Mouse (Mus musculus) megakaryocyte, adult 5-6 weeks (primary cell): ENCODE measurements at regions not wholly inside any gene's neighbourhood (a gene's known extent, or its start where the extent isn't known, plus 50 kb on each side); places are given as distances from the start of the nearest gene placed in this dataset.

Experiments
- ATAC-seq: 2 replicates; pipeline ENCODE4 v1.8.0; 2016; ENCODE audit warnings: mild to moderate bottlenecking, inconsistent platforms; ENCODE audit not compliant: poor library complexity, severe bottlenecking

DNA sequence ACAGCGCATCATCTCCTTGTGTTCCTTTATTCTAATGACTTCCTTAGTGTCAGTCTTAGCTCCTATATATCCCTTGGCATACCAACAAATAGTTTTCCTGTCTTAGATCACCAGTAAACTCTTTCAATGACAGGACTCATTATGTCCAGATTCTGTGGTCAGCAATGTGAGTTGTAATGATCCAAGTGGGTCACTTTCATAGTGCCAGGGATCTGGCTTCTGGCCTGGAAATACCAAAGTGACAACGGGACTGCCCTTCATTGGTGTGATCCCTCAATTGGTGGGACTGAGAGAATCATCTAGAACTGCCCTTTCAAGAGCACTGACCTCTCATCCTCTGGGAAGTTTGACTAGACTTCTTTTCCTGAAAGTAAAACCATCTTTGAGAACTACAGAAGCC, 494.7 kb upstream of the A1bg start:
- no peak for ATAC-seq

DNA sequence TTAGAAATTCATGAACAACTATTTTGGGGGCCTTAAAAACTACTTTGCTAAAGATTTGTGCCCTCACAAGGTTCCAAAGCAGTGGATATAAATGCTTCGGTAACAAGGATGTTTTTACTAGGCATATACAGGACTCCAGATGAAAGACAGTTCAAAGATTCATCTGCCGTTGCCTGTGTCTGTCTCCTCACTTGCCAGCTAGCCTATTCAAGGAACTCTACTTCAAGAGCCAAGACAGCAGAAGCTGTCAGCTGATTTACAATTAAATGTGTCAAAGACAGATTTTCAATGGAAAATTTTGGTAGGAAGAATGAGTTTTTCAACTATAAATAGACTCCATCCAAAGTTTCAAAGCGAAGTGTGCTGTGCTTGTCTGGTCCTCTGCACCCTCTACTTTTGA, 494.0 kb upstream of the A1bg start:
- no peak for ATAC-seq

DNA sequence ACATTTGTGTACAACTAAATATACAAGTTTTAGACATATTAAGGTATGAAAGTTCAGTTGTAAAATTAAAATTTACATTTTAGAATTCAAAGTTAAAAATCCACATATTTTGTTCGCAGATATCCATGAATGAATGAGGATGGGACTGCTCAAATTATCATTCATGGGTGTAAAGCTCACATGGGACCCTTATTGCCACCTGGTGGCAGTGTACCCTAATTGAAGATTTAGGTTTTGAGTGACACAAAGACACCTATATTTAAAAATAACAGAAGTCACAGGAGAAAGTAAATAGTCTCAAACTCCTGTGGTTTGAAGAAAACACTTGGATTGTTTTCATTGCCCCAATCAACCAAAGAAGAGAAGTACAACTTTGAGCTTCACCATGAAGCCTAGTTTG, 492.8 kb upstream of the A1bg start:
- no peak for ATAC-seq

DNA sequence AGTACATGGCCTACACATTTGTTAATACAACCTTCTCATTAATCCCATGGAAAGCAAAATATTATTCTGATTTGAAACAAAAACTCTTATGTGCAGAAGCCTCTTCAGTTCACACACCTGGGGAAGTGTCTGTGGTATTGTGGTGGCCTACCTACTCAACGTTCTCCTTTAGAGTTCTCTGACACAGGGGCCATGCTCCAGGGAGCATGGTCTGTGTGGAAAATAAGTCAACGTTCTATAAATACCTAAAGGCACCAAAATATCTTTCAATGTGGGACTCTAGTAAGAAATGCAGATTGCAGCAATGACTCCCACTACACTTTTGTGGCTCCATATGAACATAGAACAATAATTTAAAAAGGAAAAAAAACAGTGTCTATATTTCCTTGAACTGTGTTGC, 489.0 kb upstream of the A1bg start:
- no peak for ATAC-seq

DNA sequence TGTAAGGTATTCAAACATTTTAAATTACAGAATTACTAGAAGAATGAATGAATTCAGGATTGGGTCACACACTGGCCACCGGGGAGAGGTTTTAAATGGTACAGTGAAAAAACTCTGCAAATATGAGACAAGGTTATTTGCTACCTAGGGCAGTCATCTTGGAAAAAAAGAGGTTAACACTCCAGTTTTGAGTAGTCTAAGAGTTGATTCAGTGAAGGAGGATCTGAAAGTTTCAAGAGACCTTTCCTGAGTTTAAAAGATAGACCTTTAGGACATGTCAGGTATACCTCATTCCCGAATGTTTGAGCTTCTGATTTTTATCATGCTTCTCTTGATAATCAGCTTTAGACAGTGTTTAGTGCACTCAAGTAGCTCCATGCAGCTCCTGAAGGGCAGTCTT, 488.0 kb upstream of the A1bg start:
- no peak for ATAC-seq

DNA sequence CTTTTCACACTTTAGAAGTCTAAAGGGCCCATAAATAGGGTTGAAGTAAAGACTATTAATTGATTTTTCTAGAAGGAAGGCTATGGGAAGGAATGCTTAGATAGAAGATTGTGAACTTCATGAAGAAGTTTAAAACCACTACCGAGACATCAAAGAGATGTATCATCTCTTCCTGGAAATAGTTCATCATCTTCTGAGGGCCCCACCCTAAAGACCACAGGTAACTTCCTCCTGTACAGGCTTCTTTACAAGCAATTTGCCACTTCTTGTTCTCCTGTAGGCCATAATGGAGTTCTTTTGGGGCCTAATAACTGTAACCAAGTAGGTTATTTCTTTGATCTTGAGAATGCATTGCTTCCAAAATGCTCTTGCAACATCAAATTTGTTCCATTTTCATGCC, 485.8 kb upstream of the A1bg start:
- no peak for ATAC-seq

DNA sequence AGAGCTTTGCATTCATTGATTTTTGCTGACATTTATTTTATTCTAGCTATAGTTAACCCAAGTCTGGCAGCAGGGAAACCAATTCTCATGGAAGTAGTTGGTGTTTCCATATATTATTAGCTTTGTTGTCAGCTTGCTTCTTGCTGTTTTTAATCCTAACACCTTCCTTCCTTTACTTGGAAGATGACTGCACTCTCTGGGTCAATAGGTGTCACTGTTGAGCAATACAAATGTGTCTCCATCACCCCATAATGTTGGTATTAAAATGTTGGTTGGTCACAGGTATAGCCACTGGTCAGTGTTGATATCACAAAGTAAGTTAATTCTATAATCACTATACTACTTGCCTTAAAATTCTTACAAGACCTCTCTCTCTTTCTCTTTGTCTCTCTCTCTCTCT, 477.9 kb upstream of the A1bg start:
- no peak for ATAC-seq

DNA sequence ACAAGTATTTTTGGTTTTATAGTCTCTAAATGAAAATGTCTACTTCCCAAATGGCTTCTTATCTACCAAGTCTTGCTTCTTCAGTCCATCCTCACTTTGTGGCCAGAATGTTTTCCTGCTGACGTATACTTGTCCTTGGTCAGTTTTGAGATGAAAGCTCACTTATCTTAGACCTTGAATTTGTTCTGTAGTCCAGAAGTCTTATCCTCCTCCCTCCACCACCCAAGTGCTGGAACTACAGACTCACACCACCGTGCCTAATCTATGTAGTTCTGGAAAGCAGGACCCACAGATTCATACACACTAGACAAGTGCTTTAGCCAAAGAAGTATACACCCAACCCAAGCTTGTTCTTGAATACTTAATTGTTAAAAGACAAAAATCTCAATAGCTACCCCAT, 477.2 kb upstream of the A1bg start:
- ATAC-seq, result no peak

DNA sequence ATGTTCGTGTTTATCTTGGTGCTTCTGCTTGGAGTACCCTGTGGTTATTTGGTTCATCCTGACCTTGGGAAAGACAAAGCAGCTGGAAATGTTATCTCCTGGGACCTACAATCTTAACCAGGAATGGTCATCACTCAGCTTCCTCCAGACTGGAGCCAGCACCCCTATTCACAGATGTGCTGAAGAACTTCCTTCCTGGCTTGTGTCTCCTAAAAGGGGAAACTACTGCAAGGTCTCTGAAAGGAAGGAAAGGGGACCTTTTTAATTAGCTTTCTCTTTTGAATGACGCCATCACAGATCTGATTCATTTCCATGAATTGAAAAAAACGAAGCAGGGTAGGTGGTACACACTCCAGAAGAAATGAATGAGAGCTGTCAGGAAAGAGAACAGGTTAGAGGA, 476.0 kb upstream of the A1bg start:
- ATAC-seq, result no peak

DNA sequence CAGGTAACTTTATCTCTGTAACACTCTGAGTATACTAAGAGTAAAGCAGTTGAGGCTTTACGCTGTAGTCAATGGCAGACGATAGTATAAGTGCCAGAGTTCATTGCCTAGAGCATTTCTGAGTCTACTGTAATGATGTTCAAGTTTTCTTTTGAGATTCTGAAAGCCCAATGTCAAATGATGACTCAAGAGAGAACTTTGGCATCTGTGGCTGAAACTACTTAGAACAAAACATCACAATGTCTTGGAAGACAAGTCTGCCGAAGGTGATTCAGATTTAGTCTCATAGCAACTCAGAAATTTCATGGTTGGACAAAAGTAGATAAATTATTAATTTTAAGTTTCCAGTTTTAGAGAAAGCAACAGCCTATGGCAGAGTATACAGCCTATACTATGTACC, 474.2 kb upstream of the A1bg start:
- no peak for ATAC-seq

DNA sequence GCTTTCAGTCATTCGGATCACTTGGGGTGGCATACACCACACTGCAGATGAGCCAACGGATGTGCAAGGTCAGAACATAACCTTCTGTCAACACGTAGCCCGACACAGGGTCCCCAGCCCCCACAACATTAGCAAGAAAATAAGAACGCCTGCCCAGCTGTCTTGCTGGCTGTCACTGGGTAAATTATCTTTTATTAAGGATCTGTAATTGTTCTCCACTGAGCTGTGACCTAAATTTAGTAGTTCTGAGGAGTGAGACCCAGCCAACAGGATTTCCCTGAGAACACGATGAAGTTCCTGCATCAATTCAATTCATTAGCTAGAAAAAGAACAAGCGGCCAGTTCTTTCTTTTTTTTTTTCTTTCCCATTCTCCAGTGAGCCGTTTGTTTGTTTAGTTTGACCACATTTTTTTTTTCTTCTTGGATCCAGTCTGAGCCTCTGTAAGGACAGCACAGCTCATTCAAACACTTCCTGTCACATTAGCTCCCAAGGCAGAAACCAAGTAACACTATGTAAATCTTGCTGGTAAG, 472.5 kb upstream of the A1bg start:
- no peak for ATAC-seq

DNA sequence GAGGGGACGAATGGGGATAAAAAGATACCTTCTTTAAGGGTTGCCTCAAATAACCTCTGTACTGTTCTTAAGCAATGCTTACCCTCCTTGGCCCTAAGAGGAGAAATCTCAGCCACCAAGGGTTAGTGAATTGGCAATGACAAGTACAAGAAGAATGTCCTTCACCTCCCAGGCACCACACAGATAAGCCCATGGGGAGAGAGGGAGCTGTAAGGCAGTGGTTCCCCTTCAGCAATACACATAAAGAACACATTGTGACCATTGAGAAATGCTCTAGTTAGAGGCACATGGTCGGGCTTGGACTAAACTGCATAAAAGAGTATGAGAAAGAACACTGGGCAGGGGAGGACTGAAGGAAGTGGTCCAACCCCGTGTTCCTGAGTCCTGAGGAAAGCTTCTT, 457.9 kb upstream of the A1bg start:
- ATAC-seq, result no peak

DNA sequence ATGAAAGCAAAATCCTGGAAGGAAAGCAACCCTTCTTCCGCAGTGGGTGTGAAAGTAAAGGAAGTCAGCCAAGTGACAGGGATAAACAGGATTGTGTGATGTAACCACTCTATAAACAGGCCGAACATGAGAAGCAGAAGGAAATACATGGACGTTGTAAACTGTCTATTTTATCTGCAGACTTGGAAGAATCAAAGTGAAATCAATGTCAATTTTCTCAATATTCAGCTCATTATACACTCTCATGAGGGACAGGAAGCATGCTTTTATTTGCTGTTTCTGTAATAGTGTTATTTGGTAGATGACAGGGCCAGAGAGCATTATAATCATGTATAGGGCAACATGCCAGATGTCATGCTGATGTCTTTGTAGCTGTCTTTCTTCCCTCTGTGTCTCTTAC, 443.5 kb upstream of the A1bg start:
- no peak for ATAC-seq

DNA sequence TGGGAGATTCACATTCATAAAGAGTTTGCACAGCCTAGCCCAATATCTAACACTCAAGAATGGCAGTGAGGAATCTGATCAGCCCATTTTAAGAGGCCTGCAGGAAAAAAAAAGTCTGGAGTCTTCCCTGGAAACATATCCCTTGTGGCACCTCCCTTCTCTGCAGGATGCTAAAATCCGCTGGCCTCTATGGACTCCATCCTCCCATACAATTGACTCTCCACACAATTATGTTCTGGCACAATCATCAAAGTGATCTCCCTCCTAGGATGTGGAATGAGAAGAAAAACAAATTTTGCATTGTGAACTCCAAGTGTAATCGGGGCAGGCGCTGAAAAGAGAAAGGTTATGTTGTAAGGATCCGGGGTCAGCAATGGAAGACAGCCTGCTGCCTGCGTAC, 442.7 kb upstream of the A1bg start:
- no peak for ATAC-seq

DNA sequence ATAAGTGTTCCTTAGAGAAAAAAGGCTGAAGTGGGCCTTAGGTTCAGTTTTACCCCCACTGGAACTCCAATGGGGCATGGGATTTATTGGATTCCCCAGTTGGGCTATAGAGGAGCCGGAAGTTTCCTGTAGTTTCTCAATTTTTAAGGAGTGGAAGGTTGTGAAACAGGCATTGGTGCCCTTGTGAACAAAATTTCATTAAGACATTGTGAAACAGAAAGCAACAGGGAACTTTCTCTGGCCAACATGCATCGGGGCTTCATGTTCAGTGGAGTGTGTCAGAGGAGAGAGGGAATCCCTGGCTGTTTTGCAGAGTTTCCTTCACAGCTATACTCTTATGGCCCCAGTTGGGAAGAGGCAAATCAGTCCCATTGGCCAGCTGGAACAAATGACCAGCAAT, 441.6 kb upstream of the A1bg start:
- no peak for ATAC-seq

DNA sequence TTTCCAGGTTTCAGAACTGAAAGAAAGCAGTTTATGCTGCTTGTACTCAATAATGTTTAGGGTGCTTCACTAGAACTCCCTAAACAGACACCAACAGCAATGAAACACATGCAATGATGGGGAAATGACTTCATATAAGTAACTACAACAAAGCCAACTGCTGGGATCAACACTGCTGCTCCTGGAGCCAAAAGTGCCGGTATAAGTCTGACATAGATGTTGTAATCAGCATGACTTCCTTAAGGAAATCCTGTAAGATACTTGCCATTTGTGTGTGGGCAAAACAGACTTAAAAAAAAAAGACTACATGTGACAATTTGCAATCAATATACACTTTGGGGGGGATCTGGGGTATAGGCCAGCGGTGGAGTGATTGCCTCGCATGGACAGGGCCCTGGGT, 438.4 kb upstream of the A1bg start:
- no peak for ATAC-seq

DNA sequence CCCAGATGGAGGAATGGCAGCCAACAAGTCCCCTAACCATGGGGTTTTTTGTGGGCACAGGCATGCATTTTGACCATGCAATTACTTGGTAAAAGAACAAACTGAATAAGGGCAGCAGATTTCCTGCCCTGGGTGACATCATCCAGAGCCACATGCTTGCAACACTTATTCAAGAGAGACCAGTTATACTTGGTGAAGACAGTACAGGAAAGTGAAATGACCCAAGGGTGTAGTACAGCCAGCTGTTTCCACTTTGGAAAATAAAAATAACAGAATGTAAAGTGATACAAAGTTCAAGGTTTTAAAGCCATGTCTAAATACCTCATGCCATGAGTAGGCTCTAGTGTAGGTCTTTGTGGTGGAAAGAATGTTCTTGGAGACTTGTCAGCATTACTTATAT, 432.5 kb upstream of the A1bg start:
- no peak for ATAC-seq

DNA sequence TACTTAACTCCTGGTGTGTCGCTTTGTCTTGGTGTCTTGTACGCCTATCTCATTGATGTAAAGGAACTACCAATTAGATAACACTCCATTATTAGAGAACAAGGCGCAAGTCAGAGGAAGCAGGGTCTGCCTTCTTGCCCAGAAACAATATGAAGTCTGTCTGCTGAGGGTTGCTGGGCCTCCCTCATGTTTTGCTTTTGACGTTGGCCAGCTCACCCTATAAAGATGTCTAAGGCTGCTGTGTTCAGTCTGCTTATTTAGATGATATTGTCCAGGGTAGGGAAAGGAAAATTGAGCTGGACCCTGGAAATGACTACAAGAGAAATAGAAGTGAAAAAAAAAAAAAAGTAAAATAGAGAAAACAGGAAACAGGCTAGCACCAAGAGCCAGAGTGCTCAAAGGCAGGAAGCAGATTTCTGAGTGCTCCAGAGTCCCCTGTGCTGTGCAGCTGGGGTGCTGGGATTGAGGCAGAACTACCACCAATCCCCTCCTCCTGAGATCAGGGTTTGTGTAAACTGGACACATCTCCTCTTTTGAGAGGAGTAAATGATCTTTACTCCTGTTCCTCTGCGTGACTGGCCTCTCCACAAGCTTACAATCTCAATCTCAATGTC, 429.0 kb upstream of the A1bg start:
- ATAC-seq, result no peak

DNA sequence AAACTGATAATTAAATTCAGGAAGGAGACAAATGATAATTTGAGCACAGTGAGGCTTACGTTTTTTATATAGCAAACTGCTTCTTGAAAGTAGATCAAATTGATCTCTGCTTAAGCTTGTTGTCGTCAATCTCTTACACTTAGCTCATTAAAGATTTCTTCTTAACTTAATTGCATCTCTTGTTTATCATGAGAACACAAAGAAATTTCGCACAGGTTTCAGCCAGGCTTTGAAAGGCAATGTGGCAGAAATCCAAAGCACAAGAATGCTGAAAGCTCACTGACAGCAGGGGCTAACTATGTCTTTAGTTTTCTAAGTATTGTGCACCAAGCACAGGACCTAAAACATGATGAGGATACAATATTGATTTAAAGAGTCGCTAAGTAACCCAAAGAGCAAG, 422.3 kb upstream of the A1bg start:
- no peak for ATAC-seq

DNA sequence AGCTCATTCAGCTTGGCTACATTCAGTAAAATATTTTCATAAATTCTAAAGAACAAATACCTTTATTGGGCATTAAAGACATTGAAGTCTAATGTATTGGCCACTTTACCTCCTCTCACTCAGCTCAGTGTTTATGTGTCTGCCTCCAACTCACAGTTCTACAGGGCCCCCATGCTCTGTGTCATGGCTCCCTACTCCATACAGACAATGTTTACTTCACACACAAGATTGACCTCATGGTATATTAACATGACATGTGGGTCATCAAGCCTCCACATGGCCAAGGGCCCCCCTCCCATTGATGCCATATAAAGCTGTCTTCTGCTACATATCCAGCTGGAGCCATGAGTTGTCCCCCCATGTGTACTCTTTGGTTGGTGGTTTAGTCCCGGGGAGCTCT, 419.8 kb upstream of the A1bg start:
- no peak for ATAC-seq

DNA sequence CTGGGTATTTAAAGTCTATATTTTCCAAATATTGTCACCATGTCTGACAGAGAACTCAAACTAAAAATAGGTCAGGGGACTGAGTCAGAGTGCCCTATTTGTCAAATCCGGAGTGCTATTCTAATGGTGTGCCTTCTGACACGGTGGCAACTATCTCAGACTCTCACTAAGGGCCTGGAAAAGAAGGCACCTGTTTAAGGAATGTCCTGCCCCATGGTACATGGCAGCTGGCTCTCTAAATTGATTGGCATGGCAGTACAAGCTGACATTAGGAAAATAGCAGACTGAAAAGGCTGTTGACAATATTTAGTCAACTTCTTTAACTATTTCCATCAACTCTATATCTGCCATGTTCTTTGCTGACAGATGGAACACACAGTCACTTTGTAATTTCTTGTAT, 405.1 kb upstream of the A1bg start:
- ATAC-seq, result no peak

DNA sequence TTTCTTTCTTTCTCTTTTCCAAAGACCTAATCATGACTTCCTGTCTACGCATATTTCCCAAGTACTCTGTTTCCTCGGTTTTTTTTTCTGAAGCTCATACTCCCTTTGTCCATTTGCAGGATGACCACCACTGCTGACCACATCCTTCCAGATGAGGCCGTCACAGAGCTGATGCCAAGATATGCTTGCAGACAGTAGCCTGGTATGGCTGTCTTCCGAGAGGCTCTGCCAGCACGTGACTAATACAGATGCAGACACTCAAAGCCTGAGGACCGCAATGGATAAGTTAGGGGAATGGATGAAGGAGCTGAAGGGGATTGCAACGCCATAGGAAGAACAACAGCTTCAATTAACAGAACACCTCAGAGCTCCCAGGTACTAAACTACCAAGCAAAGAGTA, 399.4 kb upstream of the A1bg start:
- no peak for ATAC-seq

DNA sequence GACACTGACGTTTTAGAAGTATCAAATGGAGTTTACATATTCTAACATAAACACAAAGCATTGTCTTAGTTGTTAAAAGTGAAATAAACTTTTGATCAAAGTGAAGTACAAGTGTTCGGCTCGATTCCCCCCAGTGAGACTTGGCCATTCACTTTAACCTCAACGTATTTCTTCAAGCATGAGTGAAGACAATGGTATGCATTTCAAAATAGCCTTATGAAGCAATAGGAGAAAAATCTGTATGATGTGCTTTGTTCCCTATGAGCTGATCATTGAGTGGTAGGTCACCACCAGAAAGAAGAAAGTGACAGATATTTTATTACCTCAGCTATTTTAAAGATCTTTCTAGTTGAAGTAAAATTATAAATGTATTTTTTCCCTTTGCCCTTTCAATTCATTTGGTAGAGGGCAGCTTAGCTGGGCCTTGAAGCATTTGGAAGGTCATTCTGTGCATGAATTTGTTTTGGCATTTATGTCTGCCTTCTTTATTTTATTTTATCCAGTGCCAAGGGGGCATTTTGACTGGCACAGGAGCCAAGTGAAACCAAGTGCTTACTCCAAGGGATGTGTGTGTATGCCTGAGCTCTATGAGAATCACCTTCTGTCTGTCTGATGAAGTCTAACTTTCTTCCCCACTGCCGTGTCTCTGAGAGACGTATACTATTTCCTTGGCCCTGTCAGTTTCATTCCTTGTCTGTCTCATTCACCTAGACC, 386.8 kb upstream of the A1bg start:
- no peak for ATAC-seq
